Mouse (Mus musculus): ENCODE data around the gene Best3. TPM values are rescaled to one million over a fixed set of nuclear protein-coding genes. Genes with fewer than 3 reads are reported as not detected.
"Not testable (repeated sequence)": the region's sequence is repeated elsewhere in the genome, so short reads cannot be mapped to it uniquely, and the experiment has no call there.

The Best3 gene
- polyA plus RNA-seq, 1 experiment: 0.11 TPM

DNA sequence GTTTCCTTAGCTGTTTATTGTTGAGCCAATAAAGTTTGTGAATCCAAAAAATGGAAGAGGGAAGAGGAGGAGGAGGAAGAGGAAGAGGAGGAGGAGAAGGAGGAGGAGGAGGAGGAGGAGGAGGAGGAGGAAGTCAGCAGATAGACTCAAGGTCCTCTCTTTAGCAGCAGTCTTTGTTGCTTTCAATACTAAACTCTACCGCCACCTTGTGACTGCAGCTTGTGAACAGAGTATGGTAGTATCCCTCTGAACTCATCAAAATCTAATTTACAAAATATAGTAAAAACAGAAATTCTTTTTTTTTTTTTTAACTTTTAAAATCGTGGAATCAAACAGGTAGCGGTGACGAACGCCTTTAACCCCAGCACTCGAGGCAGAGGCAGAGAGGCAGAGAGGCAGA lies 54.2 kb downstream of the Best3 start:
- DNase-seq: no peak
- H3K4me3 ChIP-seq (ENCODE audit: control insufficient read depth, insufficient read depth, low read length): no peak overlapping the region

DNA sequence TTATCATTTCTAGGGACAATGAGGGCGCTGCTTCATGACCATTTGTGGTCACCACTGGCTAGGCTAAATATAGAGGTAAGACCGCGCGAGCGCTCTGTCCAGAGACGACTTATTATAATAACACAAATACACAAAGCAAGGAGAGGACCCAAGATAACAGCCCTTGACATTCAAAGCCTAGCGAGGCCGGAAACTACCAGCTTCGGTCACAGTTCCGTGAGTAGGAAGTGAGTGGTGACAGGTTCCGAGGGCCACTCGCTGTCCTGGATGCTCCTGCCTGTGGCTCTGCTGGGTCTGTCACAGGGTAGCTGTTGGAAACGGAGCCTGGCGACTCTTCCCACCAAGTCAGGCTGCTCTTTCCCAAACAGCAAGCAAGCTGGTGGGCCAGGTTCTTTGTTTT lies 56.2 kb downstream of the Best3 start:
- no peak for TF ChIP-seq POLR2A (IDR thresholded peaks at IDR 0.05; ENCODE audit: control insufficient read depth, extremely low read depth, insufficient read depth, low read length, poor library complexity)
- no peak for TF ChIP-seq CTCF (IDR thresholded peaks at IDR 0.05; ENCODE audit: borderline replicate concordance, control insufficient read depth, extremely low read depth, insufficient read depth, low read length, poor library complexity)
- DNase-seq: no peak
- 81% methylated on average over 14 of the region's 14 CpGs for WGBS
- Histone ChIP-seq H3K36me3 (ENCODE audit: control insufficient read depth, insufficient read depth, low read length) (no peaks in the 10 kb centered on the region), H3K27ac (ENCODE audit: control insufficient read depth, insufficient read depth, low read length) (no peak overlapping the region), H3K27me3 (ENCODE audit: control insufficient read depth, insufficient read depth, low read length) (no peaks in the 10 kb centered on the region), H3K4me1 (replicated peaks; ENCODE audit: control insufficient read depth, insufficient read depth, low read length) (no peaks in the 10 kb centered on the region; the same call in 1 of the 2 replicates), H3K4me3 (ENCODE audit: control insufficient read depth, insufficient read depth, low read length) (no peak overlapping the region)

More for the DNA sequence above, 54.2 kb downstream of the Best3 start:
- Histone ChIP-seq H3K4me1 (replicated peaks; ENCODE audit: control insufficient read depth, insufficient read depth, low read length) (no peaks in the 10 kb centered on the region; the same call in 1 of the 2 replicates), H3K27me3 (ENCODE audit: control insufficient read depth, insufficient read depth, low read length) (no peaks in the 10 kb centered on the region), H3K27ac (ENCODE audit: control insufficient read depth, insufficient read depth, low read length) (no peak overlapping the region), H3K36me3 (ENCODE audit: control insufficient read depth, insufficient read depth, low read length) (no peaks in the 10 kb centered on the region)
- TF ChIP-seq CTCF (IDR thresholded peaks at IDR 0.05; ENCODE audit: borderline replicate concordance, control insufficient read depth, extremely low read depth, insufficient read depth, low read length, poor library complexity) (no peak), POLR2A (IDR thresholded peaks at IDR 0.05; ENCODE audit: control insufficient read depth, extremely low read depth, insufficient read depth, low read length, poor library complexity) (no peak)
- WGBS: 74% methylated on average over 6 of the region's 6 CpGs

DNA sequence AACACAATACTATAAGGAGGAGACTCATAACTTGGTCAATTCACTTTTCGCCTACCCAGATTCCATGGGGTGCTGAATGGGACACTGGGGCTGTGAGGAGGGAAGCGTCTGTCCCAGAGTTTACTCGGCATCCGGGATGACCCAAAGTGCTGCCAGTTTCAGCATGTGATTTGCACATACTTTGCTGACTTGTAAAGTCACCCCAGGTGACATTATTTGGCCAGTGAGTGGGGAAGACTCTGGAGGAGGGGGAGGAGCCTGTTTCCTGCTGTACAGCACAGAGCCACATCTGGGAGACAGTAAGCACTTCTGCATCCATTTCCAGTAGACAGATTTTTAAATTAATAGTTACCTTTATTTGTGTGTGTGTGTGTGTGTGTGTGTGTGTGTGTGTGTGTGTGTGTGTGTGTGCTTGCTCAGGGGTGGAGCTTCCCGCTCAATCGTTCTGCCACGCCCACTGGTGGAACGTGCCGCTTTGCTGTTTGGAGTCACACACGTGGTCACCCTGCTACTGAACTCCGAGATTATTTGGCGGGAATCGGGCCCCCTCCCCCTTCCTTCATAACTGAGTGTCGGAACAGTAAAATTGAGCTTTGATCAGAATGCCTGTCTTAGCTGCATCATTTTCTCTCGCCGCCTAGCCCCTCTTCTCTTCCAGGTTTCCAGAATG lies 57.5 kb downstream of the Best3 start:
- H3K4me1 ChIP-seq (replicated peaks; ENCODE audit: control insufficient read depth, insufficient read depth, low read length); H3K4me3 ChIP-seq (ENCODE audit: control insufficient read depth, insufficient read depth, low read length); DNase-seq; H3K36me3 ChIP-seq (ENCODE audit: control insufficient read depth, insufficient read depth, low read length); H3K27me3 ChIP-seq (ENCODE audit: control insufficient read depth, insufficient read depth, low read length); H3K27ac ChIP-seq (ENCODE audit: control insufficient read depth, insufficient read depth, low read length): not testable (repeated sequence)
- 47% methylated on average over 16 of the region's 16 CpGs for WGBS

DNA sequence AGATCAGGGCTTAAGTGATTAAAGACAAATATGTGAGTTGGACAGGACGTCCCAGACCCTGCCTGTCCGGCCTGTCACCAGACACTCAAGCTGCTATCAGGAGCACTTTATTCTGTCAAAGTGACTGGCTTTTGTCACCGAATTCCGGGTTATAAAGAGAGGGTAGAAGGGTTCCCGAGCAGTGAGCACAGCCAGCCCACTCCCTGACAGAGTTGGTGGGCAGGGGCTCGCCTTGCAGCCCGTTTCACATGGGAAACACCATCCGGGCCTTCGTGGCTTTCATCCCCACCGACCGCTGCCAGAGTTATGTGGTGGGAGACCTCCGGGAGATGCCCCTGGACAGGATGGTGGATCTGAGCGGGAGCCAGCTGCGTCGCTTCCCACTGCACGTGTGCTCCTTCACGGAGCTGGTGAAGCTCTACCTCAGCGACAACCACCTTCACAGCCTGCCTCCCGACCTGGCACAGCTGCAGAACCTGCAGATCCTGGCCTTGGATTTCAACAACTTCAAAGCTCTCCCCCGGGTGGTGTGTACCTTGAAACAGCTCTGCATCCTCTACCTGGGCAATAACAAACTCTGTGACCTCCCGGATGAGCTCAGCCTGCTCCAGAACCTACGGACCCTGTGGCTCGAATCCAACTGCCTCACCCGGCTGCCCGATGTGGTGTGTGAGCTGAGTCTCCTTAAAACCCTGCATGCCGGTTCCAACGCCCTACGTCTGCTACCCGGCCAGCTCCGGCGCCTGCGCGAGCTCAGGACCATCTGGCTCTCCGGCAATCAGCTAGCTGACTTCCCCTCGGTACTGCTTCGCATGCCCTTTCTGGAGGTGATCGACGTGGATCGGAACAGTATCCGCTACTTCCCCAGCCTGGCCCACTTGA lies 59.3 kb downstream of the Best3 start, which contains the start of gene Lrrc10:
Gene Lrrc10 (plus strand): TSS at position 167 of the 882 bp plus-strand sequence.
- no peak within 1 kb of the TSS for H3K27ac ChIP-seq (ENCODE audit: control insufficient read depth, insufficient read depth, low read length)
- no peaks in the 10 kb centered on the region; the same call in 1 of the 2 replicates for H3K4me1 ChIP-seq (replicated peaks; ENCODE audit: control insufficient read depth, insufficient read depth, low read length)
- no peak for DNase-seq
- H3K27me3 ChIP-seq (ENCODE audit: control insufficient read depth, insufficient read depth, low read length): no peaks in the 10 kb centered on the region
- no peak within 1 kb of the TSS for H3K4me3 ChIP-seq (ENCODE audit: control insufficient read depth, insufficient read depth, low read length)
- WGBS: 60% methylated on average over 40 of the region's 40 CpGs
- TF ChIP-seq POLR2A (IDR thresholded peaks at IDR 0.05; ENCODE audit: control insufficient read depth, extremely low read depth, insufficient read depth, low read length, poor library complexity): no peak
- no peak for TF ChIP-seq CTCF (IDR thresholded peaks at IDR 0.05; ENCODE audit: borderline replicate concordance, control insufficient read depth, extremely low read depth, insufficient read depth, low read length, poor library complexity)
- H3K36me3 ChIP-seq (ENCODE audit: control insufficient read depth, insufficient read depth, low read length): peaks cover 11% of the 10 kb centered on the region

DNA sequence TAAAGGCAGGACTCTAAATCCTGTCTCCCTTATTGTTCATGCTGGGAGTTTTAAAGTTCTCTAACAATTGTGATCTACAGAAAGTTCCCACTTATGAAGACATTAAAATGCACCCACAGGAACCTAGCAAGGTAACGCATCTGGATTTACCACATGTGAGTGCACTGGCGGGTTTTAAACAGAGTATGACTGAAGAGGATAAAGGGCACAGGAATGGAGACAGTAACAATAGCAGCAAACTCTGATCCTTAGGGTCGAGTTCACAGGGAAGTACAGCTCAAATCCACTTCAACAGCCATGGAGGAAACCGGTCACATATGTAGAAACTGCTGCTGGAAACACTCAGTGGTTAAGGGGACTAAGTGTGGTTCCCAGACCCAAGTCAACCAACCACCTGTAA lies 63.1 kb downstream of the Best3 start:
- Histone ChIP-seq H3K36me3 (ENCODE audit: control insufficient read depth, insufficient read depth, low read length) (peaks cover 49% of the 10 kb centered on the region), H3K4me1 (replicated peaks; ENCODE audit: control insufficient read depth, insufficient read depth, low read length) (no peaks in the 10 kb centered on the region), H3K27me3 (ENCODE audit: control insufficient read depth, insufficient read depth, low read length) (no peaks in the 10 kb centered on the region), H3K4me3 (ENCODE audit: control insufficient read depth, insufficient read depth, low read length) (no peak overlapping the region), H3K27ac (ENCODE audit: control insufficient read depth, insufficient read depth, low read length) (no peak overlapping the region)
- 88% methylated on average over 4 of the region's 4 CpGs for WGBS
- no peak for TF ChIP-seq CTCF (IDR thresholded peaks at IDR 0.05; ENCODE audit: borderline replicate concordance, control insufficient read depth, extremely low read depth, insufficient read depth, low read length, poor library complexity)
- no peak for TF ChIP-seq POLR2A (IDR thresholded peaks at IDR 0.05; ENCODE audit: control insufficient read depth, extremely low read depth, insufficient read depth, low read length, poor library complexity)
- DNase-seq: no peak

DNA sequence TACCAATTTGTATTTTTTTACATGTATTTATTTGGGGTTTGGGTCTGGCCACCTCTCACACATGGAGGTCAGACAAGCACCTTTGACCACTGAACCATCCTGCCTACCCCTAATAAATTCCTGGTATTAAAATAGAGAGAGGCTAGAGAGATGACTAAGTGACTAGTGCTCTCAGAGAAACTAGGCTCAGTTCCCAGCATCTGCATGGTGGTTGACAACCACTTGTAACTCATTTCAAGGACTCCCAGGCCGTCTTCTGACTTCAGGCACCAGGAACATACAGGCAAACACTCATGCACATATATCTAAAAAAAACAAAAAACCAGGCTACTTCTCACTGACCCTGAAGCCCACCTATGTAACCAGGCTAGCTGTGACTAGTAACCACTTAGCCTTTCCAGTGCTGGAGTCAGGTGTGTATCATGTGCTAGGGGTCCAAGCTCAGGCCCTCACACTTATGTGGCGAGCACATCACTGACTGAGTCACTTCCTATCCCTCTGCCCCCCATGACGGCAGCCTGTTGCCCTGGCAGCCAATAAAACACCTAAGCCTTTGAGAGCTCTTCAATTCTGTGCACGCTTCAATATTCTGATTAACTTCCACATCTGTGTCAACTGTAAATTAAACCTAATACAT lies 64.0 kb downstream of the Best3 start:
- WGBS: 84% methylated on average over 4 of the region's 4 CpGs
- no peak overlapping the region for H3K27ac ChIP-seq (ENCODE audit: control insufficient read depth, insufficient read depth, low read length)
- no peak overlapping the region for H3K4me3 ChIP-seq (ENCODE audit: control insufficient read depth, insufficient read depth, low read length)
- no peak for TF ChIP-seq CTCF (IDR thresholded peaks at IDR 0.05; ENCODE audit: borderline replicate concordance, control insufficient read depth, extremely low read depth, insufficient read depth, low read length, poor library complexity)
- no peak for TF ChIP-seq POLR2A (IDR thresholded peaks at IDR 0.05; ENCODE audit: control insufficient read depth, extremely low read depth, insufficient read depth, low read length, poor library complexity)
- peaks cover 56% of the 10 kb centered on the region for H3K36me3 ChIP-seq (ENCODE audit: control insufficient read depth, insufficient read depth, low read length)
- H3K4me1 ChIP-seq (replicated peaks; ENCODE audit: control insufficient read depth, insufficient read depth, low read length): no peaks in the 10 kb centered on the region
- H3K27me3 ChIP-seq (ENCODE audit: control insufficient read depth, insufficient read depth, low read length): no peaks in the 10 kb centered on the region
- no peak for DNase-seq

Data from thymus, adult 2 months (tissue).